Mouse (Mus musculus): ENCODE measurements around the gene 1700069L16Rik. TPM values are rescaled to one million over a fixed set of nuclear protein-coding genes. Genes with fewer than 3 reads are reported as not detected.

The 1700069L16Rik gene
- polyA plus RNA-seq, 1 experiment from 2014 or later: not detected

- no peak overlapping the region for H3K27ac ChIP-seq (replicated peaks)
- H3K36me3 ChIP-seq: peaks cover 100% of the 10 kb centered on the region
- H3K27me3 ChIP-seq (ENCODE audit: low read depth, poor library complexity, severe bottlenecking): no peaks in the 10 kb centered on the region
- DNase-seq (ENCODE audit: low spot score): no peak
- no peak overlapping the region for H3K4me3 ChIP-seq
- WGBS: 95% methylated on average over 13 of the region's 13 CpGs
- H3K4me1 ChIP-seq: no peaks in the 10 kb centered on the region
- H3K9me3 ChIP-seq (replicated peaks): no peaks in the 10 kb centered on the region; the same call in 1 of the 2 replicates
Measured at GRCm38 (mm10) chr5:113748556-113749331, 24.2 kb upstream of the 1700069L16Rik start.

GRCm38 (mm10) chr5:113747629-113748028 is 23.1 kb upstream of the 1700069L16Rik start:
- WGBS: 92% methylated on average over 5 of the region's 5 CpGs
- no peak overlapping the region for H3K4me3 ChIP-seq
- DNase-seq (ENCODE audit: low spot score): no peak

GRCm38 (mm10) chr5:113737607-113738237 is 13.2 kb upstream of the 1700069L16Rik start:
- no peak overlapping the region for H3K27ac ChIP-seq (replicated peaks)
- H3K9me3 ChIP-seq (replicated peaks): no peaks in the 10 kb centered on the region
- peaks cover 54% of the 10 kb centered on the region for H3K36me3 ChIP-seq
- no peak for DNase-seq (ENCODE audit: low spot score)
- no peaks in the 10 kb centered on the region for H3K27me3 ChIP-seq (ENCODE audit: low read depth, poor library complexity, severe bottlenecking)
- H3K4me1 ChIP-seq: peaks cover 27% of the 10 kb centered on the region
- no peak overlapping the region for H3K4me3 ChIP-seq
- 91% methylated on average over 11 of the region's 11 CpGs for WGBS

More at GRCm38 (mm10) chr5:113747629-113748028, 23.1 kb upstream of the 1700069L16Rik start:
- peaks cover 100% of the 10 kb centered on the region for H3K36me3 ChIP-seq
- no peak overlapping the region for H3K27ac ChIP-seq (replicated peaks)
- no peaks in the 10 kb centered on the region for H3K4me1 ChIP-seq
- no peaks in the 10 kb centered on the region for H3K27me3 ChIP-seq (ENCODE audit: low read depth, poor library complexity, severe bottlenecking)
- H3K9me3 ChIP-seq (replicated peaks): no peaks in the 10 kb centered on the region; the same call in 1 of the 2 replicates

- 46% methylated on average over 15 of the region's 15 CpGs for WGBS
- no peak for DNase-seq (ENCODE audit: low spot score)
- Histone ChIP-seq H3K4me1 (peaks cover 27% of the 10 kb centered on the region), H3K27me3 (ENCODE audit: low read depth, poor library complexity, severe bottlenecking) (no peaks in the 10 kb centered on the region), H3K27ac (replicated peaks) (peak overlapping the region; percentile 97; the same call in 1 of the 2 replicates), H3K9me3 (replicated peaks) (no peaks in the 10 kb centered on the region), H3K4me3 (peak overlapping the region; percentile 82), H3K36me3 (peaks cover 43% of the 10 kb centered on the region)
Measured at GRCm38 (mm10) chr5:113736522-113737164, 12.1 kb upstream of the 1700069L16Rik start.

GRCm38 (mm10) chr5:113736113-113736502 is 11.5 kb upstream of the 1700069L16Rik start:
- peaks cover 38% of the 10 kb centered on the region for H3K36me3 ChIP-seq
- peak overlapping the region; percentile 82 for H3K4me3 ChIP-seq
- H3K27ac ChIP-seq (replicated peaks): peak overlapping the region; percentile 97
- no peak for DNase-seq (ENCODE audit: low spot score)
- peaks cover 27% of the 10 kb centered on the region for H3K4me1 ChIP-seq
- no peaks in the 10 kb centered on the region for H3K9me3 ChIP-seq (replicated peaks)
- 8% methylated on average over 10 of the region's 10 CpGs for WGBS
- no peaks in the 10 kb centered on the region for H3K27me3 ChIP-seq (ENCODE audit: low read depth, poor library complexity, severe bottlenecking)

GRCm38 (mm10) chr5:113735345-113736112 is 11.0 kb upstream of the 1700069L16Rik start, which contains the start of gene Ficd:
TSS of gene Ficd (plus strand) at chr5:113735803.
- WGBS: under 1% methylated on average over 71 of the region's 71 CpGs
- DNase-seq (ENCODE audit: low spot score): peak; percentile 98
- peak within 1 kb of the TSS; percentile 82 for H3K4me3 ChIP-seq

GRCm38 (mm10) chr5:113735023-113735344 is 10.4 kb upstream of the 1700069L16Rik start:
- H3K4me3 ChIP-seq: peak overlapping the region; percentile 82
- H3K9me3 ChIP-seq (replicated peaks): no peaks in the 10 kb centered on the region
- no peaks in the 10 kb centered on the region for H3K27me3 ChIP-seq (ENCODE audit: low read depth, poor library complexity, severe bottlenecking)
- no peak for DNase-seq (ENCODE audit: low spot score)
- H3K4me1 ChIP-seq: peaks cover 37% of the 10 kb centered on the region
- H3K27ac ChIP-seq (replicated peaks): peak overlapping the region; percentile 97
- 29% methylated on average over 7 of the region's 7 CpGs for WGBS
- H3K36me3 ChIP-seq: peaks cover 26% of the 10 kb centered on the region

More at GRCm38 (mm10) chr5:113735345-113736112, 11.0 kb upstream of the 1700069L16Rik start, which contains the start of gene Ficd:
- Histone ChIP-seq H3K9me3 (replicated peaks) (no peaks in the 10 kb centered on the region), H3K36me3 (peaks cover 32% of the 10 kb centered on the region), H3K4me1 (peaks cover 32% of the 10 kb centered on the region), H3K27ac (replicated peaks) (peak within 1 kb of the TSS; percentile 97), H3K27me3 (ENCODE audit: low read depth, poor library complexity, severe bottlenecking) (no peaks in the 10 kb centered on the region)

- DNase-seq (ENCODE audit: low spot score): no peak
- Histone ChIP-seq H3K9me3 (replicated peaks) (no peaks in the 10 kb centered on the region), H3K27me3 (ENCODE audit: low read depth, poor library complexity, severe bottlenecking) (no peaks in the 10 kb centered on the region), H3K4me1 (peaks cover 37% of the 10 kb centered on the region), H3K27ac (replicated peaks) (peak overlapping the region; percentile 97), H3K36me3 (peaks cover 20% of the 10 kb centered on the region), H3K4me3 (no peak overlapping the region)
- 69% methylated on average over 5 of the region's 5 CpGs for WGBS
Measured at GRCm38 (mm10) chr5:113734376-113734775, 9.8 kb upstream of the 1700069L16Rik start.

GRCm38 (mm10) chr5:113732182-113732581 is 7.6 kb upstream of the 1700069L16Rik start:
- Histone ChIP-seq H3K4me1 (peaks cover 32% of the 10 kb centered on the region), H3K4me3 (no peak overlapping the region), H3K9me3 (replicated peaks) (no peaks in the 10 kb centered on the region), H3K27me3 (ENCODE audit: low read depth, poor library complexity, severe bottlenecking) (no peaks in the 10 kb centered on the region), H3K27ac (replicated peaks) (no peak overlapping the region), H3K36me3 (no peaks in the 10 kb centered on the region)
- WGBS: 31% methylated on average over 6 of the region's 6 CpGs
- peak; percentile 52 for DNase-seq (ENCODE audit: low spot score)

- Histone ChIP-seq H3K27me3 (ENCODE audit: low read depth, poor library complexity, severe bottlenecking) (no peaks in the 10 kb centered on the region), H3K4me3 (no peak overlapping the region), H3K27ac (replicated peaks) (no peak overlapping the region), H3K4me1 (peaks cover 22% of the 10 kb centered on the region), H3K36me3 (no peaks in the 10 kb centered on the region), H3K9me3 (replicated peaks) (no peaks in the 10 kb centered on the region)
- WGBS: 90% methylated on average over 7 of the region's 7 CpGs
- no peak for DNase-seq (ENCODE audit: low spot score)
Measured at GRCm38 (mm10) chr5:113731174-113731573, 6.6 kb upstream of the 1700069L16Rik start.

GRCm38 (mm10) chr5:113730641-113731121 is 6.1 kb upstream of the 1700069L16Rik start:
- 62% methylated on average over 7 of the region's 7 CpGs for WGBS
- DNase-seq (ENCODE audit: low spot score): no peak

GRCm38 (mm10) chr5:113728691-113729090 is 4.1 kb upstream of the 1700069L16Rik start:
- Histone ChIP-seq H3K9me3 (replicated peaks) (no peaks in the 10 kb centered on the region), H3K27ac (replicated peaks) (no peak overlapping the region), H3K27me3 (ENCODE audit: low read depth, poor library complexity, severe bottlenecking) (peaks cover 6% of the 10 kb centered on the region; the same call in 1 of the 2 replicates), H3K4me1 (peaks cover 17% of the 10 kb centered on the region), H3K4me3 (no peak overlapping the region), H3K36me3 (no peaks in the 10 kb centered on the region)
- 90% methylated on average over 7 of the region's 7 CpGs for WGBS
- DNase-seq (ENCODE audit: low spot score): no peak

More at GRCm38 (mm10) chr5:113730641-113731121, 6.1 kb upstream of the 1700069L16Rik start:
- no peak overlapping the region for H3K4me3 ChIP-seq
- no peaks in the 10 kb centered on the region for H3K27me3 ChIP-seq (ENCODE audit: low read depth, poor library complexity, severe bottlenecking)
- no peaks in the 10 kb centered on the region for H3K9me3 ChIP-seq (replicated peaks)
- no peak overlapping the region for H3K27ac ChIP-seq (replicated peaks)
- H3K36me3 ChIP-seq: no peaks in the 10 kb centered on the region
- peaks cover 20% of the 10 kb centered on the region for H3K4me1 ChIP-seq
